Mouse (Mus musculus) heart, embryonic 16.5 days (tissue): ENCODE measurements around the gene Auts2. TPM values are rescaled to one million over a fixed set of nuclear protein-coding genes. Genes with fewer than 3 reads are reported as not detected.

Experiments used
- ATAC-seq: fragments of 200-750 bp; cut with Nextera tagmentation; replicated peaks from 2 replicates; pipeline ENCODE4 v1.8.0; 2017; ENCODE audit warnings: moderate number of reproducible peaks; ENCODE audit not compliant: insufficient read depth, low FRiP score; ENCODE audit errors: extremely low read depth
- H3K27ac ChIP-seq: fragments of 300-500 bp; sonication (generic); 2 replicates; pipeline ENCODE4 v1.5.1; 2014; ENCODE audit warnings: mild to moderate bottlenecking, low read length, control low read depth, moderate library complexity
- H3K27me3 ChIP-seq: fragments of 300-500 bp; sonication (generic); 2 replicates; pipeline ENCODE4 v1.6.1; 2014; ENCODE audit warnings: low read length, mixed read lengths; ENCODE audit not compliant: control insufficient read depth, insufficient read depth
- H3K36me3 ChIP-seq: fragments of 300-500 bp; sonication (generic); 2 replicates; pipeline ENCODE4 v1.6.1; 2014; ENCODE audit not compliant: control insufficient read depth, insufficient read depth
- H3K4me1 ChIP-seq: fragments of 300-500 bp; sonication (generic); 2 replicates; pipeline ENCODE4 v1.6.1; 2014; ENCODE audit warnings: low read length, mixed read lengths; ENCODE audit not compliant: control insufficient read depth, insufficient read depth
- H3K4me2 ChIP-seq: fragments of 300-500 bp; sonication (generic); 2 replicates; pipeline ENCODE4 v1.6.1; 2014; ENCODE audit warnings: low read depth, mild to moderate bottlenecking, control low read depth, low read length
- H3K4me3 ChIP-seq: fragments of 300-500 bp; sonication (generic); 2 replicates; pipeline ENCODE4 v1.5.1; 2014; ENCODE audit warnings: mild to moderate bottlenecking, control low read depth, low read length
- H3K9ac ChIP-seq: fragments of 300-500 bp; sonication (generic); 2 replicates; pipeline ENCODE4 v1.6.1; 2014; ENCODE audit warnings: low read length, control low read depth
- H3K9me3 ChIP-seq: fragments of 300-500 bp; sonication (generic); replicated peaks from 2 replicates; pipeline ENCODE4 v1.6.1; 2016; ENCODE audit warnings: low read length; ENCODE audit not compliant: control insufficient read depth
- WGBS: fragments of 180-500 bp; shearing (Covaris S2); extraction: QIAGEN DNeasy Blood & Tissue Kit; methylation state at CpG from one replicate; pipeline ENCODE4 v1.1.7; 2014; 5-methylcytosine and 5-hydroxymethylcytosine counted together
- polyA plus RNA-seq: library from polyadenylated mRNA; unstranded; fragments of >200 nt; fragmentation: Nextera tagmentation; extraction: Ambion mirVana; gene quantifications from 2 replicates; pipeline ENCODE4 v1.2.1, GENCODE M21; 2015

The Auts2 gene
- polyA plus RNA-seq, 1 experiment from 2014 or later = 16.3 TPM

DNA sequence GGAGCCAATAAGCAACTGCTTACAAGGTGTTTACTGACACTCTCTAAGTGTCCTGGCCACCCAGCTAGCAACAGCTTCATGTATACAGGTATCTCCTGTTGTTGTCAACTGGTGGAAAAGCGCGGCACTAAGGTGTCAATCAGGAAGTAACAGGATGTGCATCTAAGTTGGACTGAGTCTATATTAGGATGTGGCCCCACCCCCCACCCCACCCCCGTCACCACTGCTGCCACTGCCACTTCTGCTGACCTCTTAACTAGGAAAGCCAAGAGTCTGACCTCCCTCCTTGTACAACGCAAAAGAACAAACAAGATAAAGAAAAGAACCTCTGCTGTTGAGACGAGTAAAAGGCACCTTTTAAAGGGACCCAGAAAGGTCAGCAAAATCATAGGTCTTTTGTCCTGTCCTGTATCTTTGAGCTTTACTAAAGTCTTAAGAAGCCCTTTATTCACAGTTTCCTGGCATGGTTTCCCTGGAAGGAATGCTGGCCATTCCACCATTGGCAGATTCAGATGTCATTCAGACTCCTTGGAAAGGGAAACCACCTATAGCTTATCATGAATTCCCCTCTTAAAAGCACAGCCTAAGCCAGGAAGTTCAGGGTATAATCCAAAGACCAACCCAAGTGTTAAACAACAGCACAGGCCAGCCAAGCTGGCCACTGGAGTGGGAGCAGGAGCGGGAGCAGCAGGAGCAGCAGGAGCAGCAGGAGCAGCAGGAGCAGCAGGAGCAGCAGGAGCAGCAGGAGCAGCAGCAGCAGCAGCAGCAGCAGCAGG, 148.2 kb downstream of the Auts2 start:
- Histone ChIP-seq H3K27me3 (no peaks in the 10 kb centered on the region), H3K4me2 (peak overlapping the region; percentile 46; the same call in 1 of the 2 replicates), H3K27ac (0 out of 2 replicates have a peak overlapping the region, but pooled peaks have one; percentile 37), H3K9ac (no peak overlapping the region), H3K36me3 (no peaks in the 10 kb centered on the region), H3K9me3 (no peaks in the 10 kb centered on the region), H3K4me1 (peaks cover 19% of the 10 kb centered on the region), H3K4me3 (no peak overlapping the region)
- peak; percentile 83 for ATAC-seq
- WGBS = 17% methylated on average over 6 of the region's 6 CpGs

DNA sequence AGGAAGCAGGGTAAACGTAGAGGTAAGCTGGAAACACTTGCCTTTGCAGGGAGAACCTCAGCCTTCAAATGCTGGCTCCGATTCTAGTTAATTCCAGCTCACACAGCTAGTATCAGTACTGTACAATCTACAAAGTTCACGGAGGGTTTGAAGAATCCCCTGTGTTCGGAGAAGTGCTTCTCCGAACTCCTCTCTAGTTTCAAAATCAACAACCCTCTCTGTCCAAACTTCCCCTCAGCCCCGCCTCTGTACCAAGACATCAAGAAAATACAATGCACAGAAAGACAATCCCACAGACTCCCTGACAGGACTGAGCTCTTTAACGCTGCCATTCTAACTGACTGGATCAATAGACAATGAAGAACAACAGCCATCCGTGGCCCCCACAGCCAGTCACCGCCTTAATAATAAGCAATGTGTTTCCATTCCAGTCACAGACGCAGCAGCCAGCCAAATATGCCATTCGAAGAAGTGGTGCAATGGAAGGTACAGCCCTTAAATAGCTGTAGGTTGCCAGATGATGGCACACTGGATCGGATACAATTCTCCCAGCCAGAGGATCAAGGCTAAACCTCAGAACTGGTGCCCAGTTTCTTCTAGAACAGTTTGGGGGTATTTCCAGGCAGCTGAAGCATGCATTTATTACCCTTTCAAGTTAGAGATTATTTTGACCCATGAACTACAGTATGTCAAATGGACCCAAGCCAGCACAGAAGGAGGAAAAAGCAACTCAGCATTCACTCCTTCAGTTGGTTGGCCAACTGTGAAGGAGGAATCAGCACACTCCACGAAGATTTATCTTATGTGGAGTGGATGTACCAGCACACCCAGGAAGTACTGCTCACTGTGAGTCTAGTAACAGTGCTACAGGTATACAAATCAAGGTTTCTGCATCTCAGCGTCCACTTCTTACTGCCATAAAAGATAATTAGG, 151.0 kb downstream of the Auts2 start:
- 63% methylated on average over 14 of the region's 14 CpGs for WGBS
- H3K4me3 ChIP-seq = no peak overlapping the region
- no peak overlapping the region for H3K4me2 ChIP-seq
- no peaks in the 10 kb centered on the region for H3K27me3 ChIP-seq
- no peak overlapping the region for H3K27ac ChIP-seq
- H3K9ac ChIP-seq = no peak overlapping the region
- no peak for ATAC-seq
- peaks cover 7% of the 10 kb centered on the region; the same call in 1 of the 2 replicates for H3K4me1 ChIP-seq
- no peaks in the 10 kb centered on the region for H3K9me3 ChIP-seq
- no peaks in the 10 kb centered on the region for H3K36me3 ChIP-seq

DNA sequence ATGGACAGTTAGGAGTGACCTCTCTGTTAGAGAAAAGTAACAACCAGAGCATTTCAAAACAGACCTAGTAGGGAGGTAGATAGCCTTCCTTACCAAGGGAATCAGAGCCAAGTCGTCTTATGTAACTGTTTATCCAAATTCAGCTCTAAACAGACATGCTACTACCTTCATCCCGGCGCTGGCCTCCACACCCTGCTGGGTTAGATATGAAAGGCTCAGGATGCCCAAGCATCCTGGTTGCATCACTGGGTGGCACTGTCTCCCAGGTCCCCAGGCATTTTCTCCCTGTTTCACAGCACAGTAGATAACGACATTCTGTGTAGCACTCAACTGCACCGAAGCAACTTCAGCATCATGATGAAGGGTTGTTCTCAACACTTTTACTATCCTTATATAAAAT, 154.4 kb downstream of the Auts2 start:
- H3K9me3 ChIP-seq = no peaks in the 10 kb centered on the region
- H3K27ac ChIP-seq = no peak overlapping the region
- ATAC-seq = no peak
- H3K36me3 ChIP-seq = no peaks in the 10 kb centered on the region
- no peak overlapping the region for H3K4me2 ChIP-seq
- H3K4me3 ChIP-seq = no peak overlapping the region
- H3K27me3 ChIP-seq = no peaks in the 10 kb centered on the region
- H3K4me1 ChIP-seq = peaks cover 5% of the 10 kb centered on the region; the same call in 1 of the 2 replicates
- 70% methylated on average over 5 of the region's 5 CpGs for WGBS
- H3K9ac ChIP-seq = no peak overlapping the region

DNA sequence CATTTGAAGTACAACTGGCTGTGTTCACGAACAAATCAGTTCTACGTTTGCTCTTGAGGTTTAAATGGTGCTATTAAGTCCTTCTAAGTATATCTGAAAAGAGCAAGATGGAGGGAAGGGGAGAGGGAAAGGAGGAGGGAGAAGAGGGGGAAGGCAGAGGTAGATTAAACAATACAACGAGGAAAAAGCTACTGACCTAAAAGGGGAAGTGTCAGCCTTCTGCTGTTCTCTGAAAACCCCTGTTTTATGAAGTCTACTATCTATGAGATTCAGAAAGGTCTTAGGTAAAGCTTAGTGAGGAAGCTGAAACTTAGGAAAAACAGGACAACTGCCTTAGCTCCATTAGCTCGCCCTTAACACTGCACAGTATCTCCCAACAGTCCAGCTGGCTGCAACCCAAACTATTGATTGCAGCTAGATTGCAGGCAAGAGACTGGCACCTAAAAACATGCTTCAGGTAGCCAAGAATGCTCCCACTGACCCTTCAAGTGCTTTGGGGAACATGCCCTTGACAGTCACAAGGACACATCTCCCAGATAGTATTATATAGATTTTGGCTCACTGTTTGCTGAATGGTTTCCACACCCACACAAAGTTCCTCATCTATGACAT, 157.8 kb downstream of the Auts2 start:
- 57% methylated on average over 4 of the region's 4 CpGs for WGBS
- Histone ChIP-seq H3K4me3 (no peak overlapping the region), H3K27me3 (no peaks in the 10 kb centered on the region), H3K9me3 (no peaks in the 10 kb centered on the region), H3K4me2 (no peak overlapping the region), H3K4me1 (peaks cover 8% of the 10 kb centered on the region; the same call in 1 of the 2 replicates), H3K36me3 (no peaks in the 10 kb centered on the region), H3K27ac (no peak overlapping the region), H3K9ac (no peak overlapping the region)
- ATAC-seq = no peak

DNA sequence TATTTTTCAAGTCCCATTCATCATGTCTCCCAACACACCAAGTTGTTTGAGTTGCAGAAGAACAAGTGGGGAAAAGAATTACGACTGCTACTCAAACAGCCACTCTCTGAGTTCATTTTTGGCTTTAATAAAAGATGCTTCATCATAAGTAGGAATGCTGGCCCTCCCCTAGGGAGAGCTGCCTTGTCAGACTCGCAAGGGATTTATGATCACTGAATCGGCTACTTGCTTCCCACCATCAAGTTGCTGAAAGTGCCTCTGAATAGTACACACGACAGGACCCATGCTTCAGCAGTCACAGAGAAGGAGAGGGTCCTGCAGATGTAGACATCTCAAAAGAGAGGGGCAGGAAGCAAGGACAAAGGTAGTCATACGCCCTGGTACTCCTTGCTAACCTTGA, 162.9 kb downstream of the Auts2 start:
- Histone ChIP-seq H3K9ac (no peak overlapping the region), H3K27me3 (no peaks in the 10 kb centered on the region), H3K4me3 (no peak overlapping the region), H3K9me3 (no peaks in the 10 kb centered on the region), H3K4me1 (peaks cover 9% of the 10 kb centered on the region), H3K27ac (no peak overlapping the region), H3K36me3 (no peaks in the 10 kb centered on the region), H3K4me2 (no peak overlapping the region)
- WGBS = 59% methylated on average over 5 of the region's 5 CpGs
- no peak for ATAC-seq

DNA sequence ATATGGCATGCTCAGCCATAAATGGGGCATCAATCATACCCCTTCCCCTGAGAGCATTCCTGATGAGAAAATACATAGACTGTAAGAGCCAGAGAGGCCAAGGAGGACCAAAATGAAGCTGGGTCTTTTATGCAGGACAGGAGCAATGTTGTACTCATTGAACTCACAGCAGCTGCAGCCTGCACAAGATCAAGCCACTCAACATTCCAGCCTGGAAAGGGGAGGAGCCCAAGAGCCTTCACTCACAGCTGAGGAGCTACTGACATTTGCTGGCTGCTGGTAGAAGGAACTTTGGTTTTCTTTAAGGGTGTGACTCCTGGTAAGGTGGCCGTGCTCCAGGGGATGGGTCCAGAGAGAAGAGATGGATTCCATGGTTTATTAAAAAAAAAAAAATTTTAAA, 164.2 kb downstream of the Auts2 start:
- Histone ChIP-seq H3K4me2 (no peak overlapping the region), H3K4me1 (peaks cover 10% of the 10 kb centered on the region), H3K36me3 (no peaks in the 10 kb centered on the region), H3K9ac (no peak overlapping the region), H3K27ac (no peak overlapping the region), H3K4me3 (no peak overlapping the region), H3K9me3 (no peaks in the 10 kb centered on the region), H3K27me3 (no peaks in the 10 kb centered on the region)
- ATAC-seq = no peak
- 37% methylated on average over 1 of the region's 1 CpGs for WGBS

DNA sequence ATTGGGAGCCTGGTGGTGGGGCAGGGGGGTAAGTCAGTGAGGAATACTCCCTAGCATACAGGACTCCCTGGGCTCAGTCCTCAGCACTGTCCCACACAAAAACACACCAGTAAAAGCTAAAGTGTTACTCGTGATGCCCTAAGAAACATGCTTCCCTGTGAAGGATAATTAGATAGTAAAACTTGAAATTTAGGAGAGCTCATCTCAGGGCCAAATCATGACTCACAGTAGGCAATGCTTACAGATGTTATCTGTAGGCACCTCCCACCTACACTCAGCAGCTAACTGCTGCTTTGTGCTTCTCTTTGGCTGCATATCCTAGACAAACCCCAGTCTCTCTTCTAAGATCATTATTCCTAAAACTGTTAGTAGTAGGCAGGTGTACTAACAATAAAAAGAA, 168.0 kb downstream of the Auts2 start:
- peaks cover 20% of the 10 kb centered on the region for H3K4me1 ChIP-seq
- H3K36me3 ChIP-seq = no peaks in the 10 kb centered on the region
- no peaks in the 10 kb centered on the region for H3K27me3 ChIP-seq
- no peak overlapping the region for H3K4me2 ChIP-seq
- no peak overlapping the region for H3K4me3 ChIP-seq
- no peak overlapping the region for H3K9ac ChIP-seq
- H3K9me3 ChIP-seq = no peaks in the 10 kb centered on the region
- no peak overlapping the region for H3K27ac ChIP-seq
- 92% methylated on average over 1 of the region's 1 CpGs for WGBS
- ATAC-seq = no peak

DNA sequence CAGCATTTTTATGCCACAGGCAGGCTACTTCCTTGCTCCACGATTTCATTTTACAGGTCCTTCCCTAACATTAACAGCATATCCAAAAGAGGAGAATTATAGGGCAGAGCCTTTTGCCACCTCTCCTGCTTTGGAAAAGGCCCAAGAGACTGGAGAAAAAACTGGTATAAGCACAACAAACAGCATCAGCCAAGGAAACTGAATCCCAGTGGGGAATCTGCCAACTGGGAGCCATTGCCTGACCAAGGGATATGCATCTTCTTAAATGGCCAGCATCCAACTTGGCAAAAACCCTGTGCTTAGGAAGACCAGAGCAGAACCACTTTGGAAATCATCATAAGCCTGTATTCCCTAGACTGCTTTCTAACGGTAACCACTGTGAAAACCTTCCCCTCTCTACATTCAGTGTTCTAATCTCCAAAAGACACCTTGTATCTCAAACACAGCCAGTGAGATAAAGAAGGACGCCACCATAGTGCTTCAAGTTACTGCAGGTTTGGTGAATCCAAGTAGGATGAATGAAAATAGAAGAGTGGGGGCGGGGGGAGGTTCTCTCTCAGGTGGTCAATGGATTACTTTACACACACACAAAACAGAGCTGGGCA, 169.6 kb downstream of the Auts2 start:
- Histone ChIP-seq H3K27ac (no peak overlapping the region), H3K27me3 (no peaks in the 10 kb centered on the region), H3K9ac (no peak overlapping the region), H3K4me1 (peaks cover 22% of the 10 kb centered on the region), H3K4me3 (no peak overlapping the region), H3K36me3 (no peaks in the 10 kb centered on the region), H3K4me2 (no peak overlapping the region), H3K9me3 (no peaks in the 10 kb centered on the region)
- ATAC-seq = no peak
- 61% methylated on average over 4 of the region's 4 CpGs for WGBS
